Mouse (Mus musculus) monocyte, adult 5-6 weeks (primary cell): ENCODE results near the gene Snd1. TPM values are rescaled to one million over a fixed set of nuclear protein-coding genes. Genes with fewer than 3 reads are reported as not detected.

Experiments
- ATAC-seq: fragments of 153-309, 156-312 bp; replicated peaks from 2 replicates; pipeline ENCODE4 v1.8.0; 2017; ENCODE audit warnings: mild to moderate bottlenecking; ENCODE audit not compliant: low TSS enrichment, insufficient number of reproducible peaks, severe bottlenecking, poor library complexity, low FRiP score
- total RNA-seq: library from RNA; stranded (forward); fragments of 200-1000, 200-491, 200-594 nt; gene quantifications from 3 replicates; pipeline ENCODE4 v1.2.3, GENCODE M21; 2017

The Snd1 gene
- total RNA-seq, 1 experiment from 2014 or later = 110 TPM

- ATAC-seq = no peak
Measured at GRCm38 (mm10) chr6:28753681-28754080, 278.7 kb downstream of the Snd1 start.

GRCm38 (mm10) chr6:28754127-28754898 lies 279.4 kb downstream of the Snd1 start:
- no peak for ATAC-seq

GRCm38 (mm10) chr6:28756306-28757018 lies 281.5 kb downstream of the Snd1 start:
- no peak for ATAC-seq

- no peak for ATAC-seq
Measured at GRCm38 (mm10) chr6:28758293-28758692, 283.4 kb downstream of the Snd1 start.

GRCm38 (mm10) chr6:28761728-28762127 lies 286.8 kb downstream of the Snd1 start:
- no peak for ATAC-seq

GRCm38 (mm10) chr6:28762132-28762775 lies 287.3 kb downstream of the Snd1 start:
- no peak for ATAC-seq

- no peak for ATAC-seq
Measured at GRCm38 (mm10) chr6:28766622-28767021, 291.7 kb downstream of the Snd1 start.

GRCm38 (mm10) chr6:28767891-28768481 lies 293.0 kb downstream of the Snd1 start:
- no peak for ATAC-seq

GRCm38 (mm10) chr6:28771331-28771730 lies 296.4 kb downstream of the Snd1 start:
- ATAC-seq = no peak

- ATAC-seq = no peak
Measured at GRCm38 (mm10) chr6:28781696-28782095, 306.8 kb downstream of the Snd1 start.

GRCm38 (mm10) chr6:28783082-28783647 lies 308.2 kb downstream of the Snd1 start:
- no peak for ATAC-seq

- ATAC-seq = no peak
Measured at GRCm38 (mm10) chr6:28783953-28784352, 309.0 kb downstream of the Snd1 start.

GRCm38 (mm10) chr6:28785770-28786169 lies 310.8 kb downstream of the Snd1 start:
- ATAC-seq = no peak

- no peak for ATAC-seq
Measured at GRCm38 (mm10) chr6:28787133-28787532, 312.2 kb downstream of the Snd1 start.

GRCm38 (mm10) chr6:28789685-28790084 lies 314.7 kb downstream of the Snd1 start:
- ATAC-seq = no peak

GRCm38 (mm10) chr6:28791183-28791582 lies 316.2 kb downstream of the Snd1 start:
- ATAC-seq = no peak

- no peak for ATAC-seq
Measured at GRCm38 (mm10) chr6:28791809-28792208, 316.9 kb downstream of the Snd1 start.

GRCm38 (mm10) chr6:28795380-28795779 lies 320.4 kb downstream of the Snd1 start:
- no peak for ATAC-seq
